Mouse (Mus musculus): ENCODE data around the gene Ffar2.
"Not testable (repeated sequence)": the region's sequence is repeated elsewhere in the genome, so short reads cannot be mapped to it uniquely, and the experiment has no call there.

Gene Ffar2

DNA sequence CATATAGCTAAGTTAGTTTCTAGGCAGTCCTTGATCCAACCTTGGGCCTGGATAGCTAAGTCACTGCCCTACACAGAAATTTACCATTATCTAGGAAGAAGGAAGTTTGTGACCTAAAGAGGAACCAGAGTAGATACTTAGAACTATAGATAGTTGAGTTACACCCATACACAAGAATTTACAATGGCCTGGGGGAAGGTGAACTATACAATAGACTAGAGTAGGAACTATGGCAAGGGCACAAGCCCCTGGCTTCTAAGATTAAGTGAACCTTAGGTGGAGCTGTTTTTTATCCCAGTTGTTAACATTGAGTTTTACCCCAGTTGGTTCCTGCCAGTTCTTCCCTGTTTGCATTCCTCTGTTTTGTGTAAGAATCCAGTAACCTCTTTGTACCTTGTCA is 5.3 kb upstream of the Ffar2 start:
- in situ Hi-C loops (cut with MboI; ENCODE audit: low pct_unique_long_range_greater_than_20kb in 1 of 2, low sequenced_read_pairs in 2 of 2, unreplicated experiment in 1 of 2): not testable (repeated sequence)

DNA sequence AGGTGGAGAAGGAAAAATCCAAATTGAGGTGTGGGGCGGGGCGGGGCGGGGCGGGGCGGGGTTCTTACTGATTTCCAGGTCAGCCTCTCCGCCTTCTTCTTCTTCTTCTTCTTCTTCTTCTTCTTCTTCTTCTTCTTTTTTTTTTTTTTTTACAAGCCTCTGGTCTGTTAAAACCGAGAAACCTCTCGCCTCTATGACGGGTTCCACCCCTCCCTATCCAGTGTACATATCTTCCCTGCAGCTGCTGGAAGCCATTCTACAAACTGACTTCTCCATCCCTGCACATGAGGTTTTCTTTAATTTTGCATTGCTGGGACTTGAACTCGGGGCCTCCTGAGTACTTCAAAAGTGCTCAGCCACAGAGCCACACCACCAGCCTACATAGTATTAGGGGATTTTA is 3.1 kb upstream of the Ffar2 start:
- in situ Hi-C loops (cut with MboI; ENCODE audit: low pct_unique_long_range_greater_than_20kb in 1 of 2, low sequenced_read_pairs in 2 of 2, unreplicated experiment in 1 of 2): no loop called here

GRCm38 (mm10) chr7:30824306-30824705 is 731 bp upstream of the Ffar2 start:
- in situ Hi-C loops (cut with MboI; ENCODE audit: low pct_unique_long_range_greater_than_20kb in 1 of 2, low sequenced_read_pairs in 2 of 2, unreplicated experiment in 1 of 2): no loop called here

DNA sequence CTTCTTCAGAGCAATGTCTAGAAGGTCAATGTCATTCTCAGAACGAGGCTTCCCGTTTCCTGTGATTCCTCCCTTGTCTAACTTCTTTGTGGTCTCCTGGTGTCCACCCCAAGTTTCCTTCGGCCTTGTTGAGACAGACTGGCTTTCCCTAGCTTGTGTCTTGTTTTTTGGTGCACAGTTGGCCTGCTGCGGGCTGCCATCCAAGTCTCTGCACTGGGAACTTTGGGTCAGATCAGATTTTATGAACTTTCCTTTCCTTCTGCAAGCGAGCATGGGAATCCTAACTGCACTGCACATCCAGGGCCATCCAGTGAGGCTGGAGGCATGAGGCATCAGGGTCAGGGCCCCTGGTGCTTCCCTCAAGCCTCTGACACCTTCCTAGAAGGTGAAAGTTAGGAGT is 2.0 kb downstream of the Ffar2 start:
- in situ Hi-C loops (cut with MboI; ENCODE audit: low pct_unique_long_range_greater_than_20kb in 1 of 2, low sequenced_read_pairs in 2 of 2, unreplicated experiment in 1 of 2): no loop called here

DNA sequence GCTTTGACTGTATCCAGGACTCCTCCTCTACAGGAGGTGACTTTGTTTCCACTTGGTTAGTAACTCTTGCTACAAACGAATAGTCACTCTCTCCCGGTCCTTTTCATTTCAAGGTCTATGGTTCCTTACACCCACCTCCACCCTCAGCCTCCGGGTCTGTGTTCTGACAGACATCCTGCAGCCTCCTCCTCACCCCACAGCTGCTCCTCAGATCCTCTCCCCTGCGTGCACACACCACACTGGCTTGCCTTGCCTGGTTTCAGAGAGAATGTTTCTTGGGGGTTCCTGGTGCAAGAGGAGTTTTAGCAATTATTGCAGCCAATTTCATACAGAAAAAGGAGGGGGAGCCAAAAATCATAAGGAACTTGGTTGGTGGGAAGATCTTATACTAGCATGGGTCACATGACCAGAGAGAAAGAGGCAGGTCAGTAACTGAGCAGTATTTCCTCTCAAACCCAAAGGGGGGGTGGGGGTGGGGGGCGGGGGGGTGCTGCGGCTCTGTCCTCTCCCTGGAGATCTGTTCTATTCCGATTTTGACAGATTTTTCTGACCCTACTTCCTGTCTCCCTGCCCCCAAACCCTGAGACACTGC is 2.6 kb downstream of the Ffar2 start:
- in situ Hi-C loops (cut with MboI; ENCODE audit: low pct_unique_long_range_greater_than_20kb in 1 of 2, low sequenced_read_pairs in 2 of 2, unreplicated experiment in 1 of 2): no loop called here

GRCm38 (mm10) chr7:30820131-30820530 is 3.4 kb downstream of the Ffar2 start:
- in situ Hi-C loops (cut with MboI; ENCODE audit: low pct_unique_long_range_greater_than_20kb in 1 of 2, low sequenced_read_pairs in 2 of 2, unreplicated experiment in 1 of 2): no loop called here

GRCm38 (mm10) chr7:30812291-30812807 is 11.2 kb downstream of the Ffar2 start:
- in situ Hi-C loops (cut with MboI; ENCODE audit: low pct_unique_long_range_greater_than_20kb in 1 of 2, low sequenced_read_pairs in 2 of 2, unreplicated experiment in 1 of 2): loop anchor here in 1 of 2 experiments (10.0 kb wide), 1 partner anchor 162 kb away; the partner anchor contains the start of genes Fam187b and Lsr

DNA sequence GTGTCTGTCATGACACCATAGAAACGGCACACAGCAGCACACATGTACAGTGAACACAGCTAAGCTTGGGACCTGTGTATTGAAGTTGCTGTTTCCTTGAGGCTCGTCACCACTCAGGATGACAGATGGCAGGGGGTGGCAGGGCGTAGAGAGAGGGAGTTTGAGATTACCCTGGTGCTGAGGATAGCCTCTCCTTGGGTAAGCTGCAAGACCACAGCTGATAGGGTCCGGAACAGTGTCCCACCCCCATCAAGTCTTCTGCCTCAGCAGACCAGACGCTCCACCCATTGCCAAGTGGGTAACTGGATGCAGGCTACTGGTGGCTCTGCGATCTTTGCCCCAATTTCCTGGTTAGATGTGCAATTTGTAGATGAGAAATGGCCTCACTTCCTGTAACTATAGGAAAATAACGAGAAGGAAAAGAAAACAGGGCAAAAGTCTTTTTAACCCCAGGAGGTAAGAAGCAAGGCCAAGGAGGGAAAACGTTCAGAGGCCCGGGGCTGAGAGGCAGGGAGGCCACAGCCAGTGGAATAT is 11.8 kb downstream of the Ffar2 start:
- in situ Hi-C loops (cut with MboI; ENCODE audit: low pct_unique_long_range_greater_than_20kb in 1 of 2, low sequenced_read_pairs in 2 of 2, unreplicated experiment in 1 of 2): loop anchor here in 1 of 2 experiments (10.0 kb wide), 1 partner anchor 163 kb away; the partner anchor contains the start of genes Fam187b and Lsr

GRCm38 (mm10) chr7:30810319-30810718 is 13.3 kb downstream of the Ffar2 start:
- in situ Hi-C loops (cut with MboI; ENCODE audit: low pct_unique_long_range_greater_than_20kb in 1 of 2, low sequenced_read_pairs in 2 of 2, unreplicated experiment in 1 of 2): loop anchor here in 1 of 2 experiments (10.0 kb wide), 1 partner anchor 164 kb away; the partner anchor contains the start of genes Fam187b and Lsr

DNA sequence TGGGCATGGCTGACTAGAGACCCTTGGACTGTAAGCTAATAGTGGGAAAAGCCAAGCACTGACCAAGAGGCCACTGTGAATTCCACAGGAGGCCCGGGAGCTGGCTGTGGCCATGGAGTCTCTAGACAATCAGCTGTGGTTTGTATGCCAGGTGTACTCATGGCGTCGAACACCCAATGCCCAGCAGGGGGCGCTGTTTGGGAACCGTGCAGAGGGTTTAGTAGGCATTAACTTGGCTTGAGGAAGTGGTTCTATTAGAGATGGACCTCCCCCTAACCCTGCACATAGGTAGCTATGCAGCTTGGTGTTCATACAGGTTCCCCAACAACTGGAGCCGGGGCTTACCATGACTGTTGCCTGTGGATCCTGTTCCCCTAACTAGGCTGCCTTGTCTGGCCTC is 17.7 kb downstream of the Ffar2 start:
- in situ Hi-C loops (cut with MboI; ENCODE audit: low pct_unique_long_range_greater_than_20kb in 1 of 2, low sequenced_read_pairs in 2 of 2, unreplicated experiment in 1 of 2): no loop called here

DNA sequence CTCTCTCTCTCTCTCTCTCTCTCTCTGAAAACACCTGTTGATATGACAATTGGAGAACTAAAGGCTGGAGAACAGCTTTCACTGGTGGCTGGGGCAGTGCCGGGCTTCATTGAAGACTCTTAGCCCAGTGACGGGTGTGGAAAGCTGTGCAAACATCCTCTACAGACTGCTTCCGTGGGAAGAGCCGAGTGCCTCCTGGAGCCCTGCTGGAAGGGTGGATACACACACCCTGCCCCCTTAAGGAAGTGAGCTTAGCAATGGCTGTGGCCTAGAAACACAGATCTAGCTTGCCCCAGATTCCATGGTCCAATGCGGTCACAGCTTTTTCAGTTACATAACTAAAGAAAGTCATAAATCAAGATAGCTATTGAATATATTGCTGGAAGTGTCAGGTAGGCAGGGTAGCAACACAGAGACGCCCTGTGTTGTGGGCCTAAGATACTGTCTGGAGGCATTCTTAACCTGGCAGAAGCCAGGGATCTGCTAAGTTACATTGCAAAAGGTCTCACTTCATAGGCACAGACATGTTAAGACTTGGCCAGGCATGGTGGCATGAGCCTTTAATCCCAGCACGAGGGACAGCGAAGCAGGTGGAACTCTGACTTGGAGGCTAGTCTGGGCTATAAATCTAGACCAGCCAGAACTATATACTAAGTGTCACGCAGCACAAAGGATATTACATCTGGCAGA is 19.4 kb downstream of the Ffar2 start:
- in situ Hi-C loops (cut with MboI; ENCODE audit: low pct_unique_long_range_greater_than_20kb in 1 of 2, low sequenced_read_pairs in 2 of 2, unreplicated experiment in 1 of 2): no loop called here

GRCm38 (mm10) chr7:30803256-30803655 is 20.3 kb downstream of the Ffar2 start:
- in situ Hi-C loops (cut with MboI; ENCODE audit: low pct_unique_long_range_greater_than_20kb in 1 of 2, low sequenced_read_pairs in 2 of 2, unreplicated experiment in 1 of 2): no loop called here

DNA sequence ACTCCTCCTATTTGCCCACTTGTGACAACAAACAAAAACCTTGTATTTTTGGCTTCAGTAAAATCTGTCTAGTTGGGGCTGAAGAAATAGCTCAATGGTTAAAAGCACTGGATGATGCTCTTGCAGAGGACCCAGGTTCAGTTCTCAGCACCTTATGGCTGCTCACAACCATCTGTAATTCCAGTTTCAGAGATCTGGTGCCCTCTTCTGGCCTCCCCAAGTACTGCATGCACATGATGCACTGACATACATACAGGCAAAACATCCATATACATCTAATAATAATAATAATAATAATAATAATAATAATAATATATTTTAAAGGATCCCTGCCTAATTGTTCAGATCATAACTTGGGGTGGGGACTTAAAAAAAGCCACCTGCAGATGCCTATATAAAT is 22.9 kb downstream of the Ffar2 start:
- in situ Hi-C loops (cut with MboI; ENCODE audit: low pct_unique_long_range_greater_than_20kb in 1 of 2, low sequenced_read_pairs in 2 of 2, unreplicated experiment in 1 of 2): no loop called here

DNA sequence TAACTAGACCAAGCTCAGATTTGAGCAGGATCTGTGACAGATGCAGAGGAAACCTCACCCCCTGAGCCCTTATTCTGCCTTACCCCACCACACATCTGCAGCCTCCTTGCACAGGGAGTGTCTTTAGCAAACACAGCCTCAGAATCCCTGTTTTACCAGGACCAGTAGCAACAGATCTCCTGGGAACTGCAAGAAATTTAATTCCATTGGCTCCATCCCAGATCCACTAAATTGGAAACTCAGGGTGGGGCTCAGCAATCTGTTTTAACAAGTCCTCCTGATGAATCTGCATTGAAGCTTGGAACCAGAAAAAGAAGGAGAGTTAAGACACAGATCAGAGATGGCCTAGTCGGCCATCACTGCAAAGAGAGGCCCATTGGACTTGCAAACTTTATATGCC is 26.8 kb downstream of the Ffar2 start:
- in situ Hi-C loops (cut with MboI; ENCODE audit: low pct_unique_long_range_greater_than_20kb in 1 of 2, low sequenced_read_pairs in 2 of 2, unreplicated experiment in 1 of 2): no loop called here

DNA sequence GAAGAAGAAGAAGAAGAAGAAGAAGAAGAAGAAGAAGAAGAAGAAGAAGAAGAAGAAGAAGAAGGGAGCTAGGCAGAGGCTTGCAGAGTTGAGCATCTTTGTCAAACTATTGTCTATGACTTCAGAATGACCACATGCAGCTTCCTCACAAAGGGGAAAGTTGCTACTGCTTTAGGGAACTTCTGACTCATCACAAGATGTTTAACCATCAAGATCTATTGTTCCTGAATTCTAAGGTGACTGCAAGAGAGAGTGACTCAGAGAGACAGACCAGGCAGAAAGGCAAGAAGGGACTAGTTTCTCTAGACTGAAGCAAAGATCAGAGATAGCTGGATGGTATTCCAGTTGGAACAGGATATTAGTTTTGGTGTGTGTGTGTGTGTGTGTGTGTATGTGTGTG is 28.7 kb downstream of the Ffar2 start:
- in situ Hi-C loops (cut with MboI; ENCODE audit: low pct_unique_long_range_greater_than_20kb in 1 of 2, low sequenced_read_pairs in 2 of 2, unreplicated experiment in 1 of 2): no loop called here

DNA sequence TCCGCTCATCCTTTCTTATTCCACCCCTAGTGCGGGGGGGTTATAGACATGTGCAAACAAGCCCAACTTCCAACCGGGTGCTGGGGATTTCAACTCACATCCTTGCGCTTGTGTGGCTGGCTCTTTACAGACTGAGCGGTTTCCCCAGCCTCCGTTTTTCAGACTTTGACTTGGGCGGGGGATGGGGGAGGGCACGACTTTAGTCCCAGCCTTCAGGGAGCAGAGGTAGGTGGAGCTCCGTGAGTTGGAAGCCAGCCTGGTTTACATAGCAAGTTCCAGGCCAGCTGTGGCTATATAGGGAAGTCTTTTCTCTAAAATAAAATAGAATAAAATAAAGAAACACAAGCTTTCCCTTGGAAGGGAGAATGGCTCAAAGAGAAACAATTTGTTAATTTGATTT is 31.7 kb downstream of the Ffar2 start:
- in situ Hi-C loops (cut with MboI; ENCODE audit: low pct_unique_long_range_greater_than_20kb in 1 of 2, low sequenced_read_pairs in 2 of 2, unreplicated experiment in 1 of 2): no loop called here

DNA sequence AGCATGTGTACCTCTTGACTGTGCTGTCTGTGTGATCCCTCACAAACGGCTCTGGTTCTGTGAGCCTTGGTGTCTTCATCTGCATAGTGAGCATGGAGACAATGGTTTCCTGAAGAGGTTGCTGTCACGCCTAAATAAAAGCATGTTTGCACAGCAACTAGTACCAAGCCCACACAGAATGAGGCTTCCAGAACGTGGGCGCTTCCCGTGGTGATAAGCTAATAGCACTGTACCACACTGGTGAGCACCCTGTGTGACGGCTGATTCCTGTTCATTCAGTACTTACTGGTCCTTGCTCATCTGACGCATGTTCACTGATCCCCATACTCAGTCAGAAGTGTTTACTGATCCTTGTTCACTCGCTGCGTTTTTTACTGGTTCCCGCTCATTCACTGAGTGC is 33.4 kb downstream of the Ffar2 start:
- in situ Hi-C loops (cut with MboI; ENCODE audit: low pct_unique_long_range_greater_than_20kb in 1 of 2, low sequenced_read_pairs in 2 of 2, unreplicated experiment in 1 of 2): no loop called here

DNA sequence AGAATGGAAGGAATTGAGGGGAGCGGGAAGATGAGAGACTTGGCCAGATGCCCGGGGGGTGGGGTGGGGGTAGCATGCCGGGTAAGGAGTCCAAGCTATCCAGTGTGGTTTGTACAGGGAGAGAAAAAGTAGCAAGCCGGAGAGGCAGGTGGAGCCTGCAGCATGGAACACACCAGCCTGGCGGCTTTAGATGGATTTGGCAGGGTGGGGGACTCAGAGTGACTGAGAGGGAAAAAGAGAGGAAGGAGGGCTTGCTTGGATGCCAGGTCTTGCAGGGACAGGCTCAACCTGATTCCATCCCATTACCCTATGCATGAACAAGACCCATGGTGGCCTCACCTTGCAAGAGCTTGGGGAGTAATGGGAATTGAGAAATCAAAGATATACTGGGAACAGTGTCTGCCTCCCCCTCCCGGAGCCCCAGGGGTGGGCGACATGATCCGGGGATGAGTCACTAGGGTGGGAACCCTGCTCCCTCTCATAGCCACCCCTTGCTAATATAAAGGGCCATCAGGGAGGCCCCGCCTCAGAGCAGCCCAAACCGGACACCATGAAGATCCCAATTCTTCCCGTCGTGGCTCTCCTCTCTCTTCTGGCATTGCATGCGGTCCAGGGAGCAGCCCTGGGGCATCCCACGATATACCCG is 36.1 kb downstream of the Ffar2 start, which contains the start of gene Krtdap:
Gene Krtdap (plus strand): TSS at position 520 of the 646 bp plus-strand sequence.
- in situ Hi-C loops (cut with MboI; ENCODE audit: low pct_unique_long_range_greater_than_20kb in 1 of 2, low sequenced_read_pairs in 2 of 2, unreplicated experiment in 1 of 2): no loop called here
